Mouse (Mus musculus): Measurements from ENCODE around the gene Slc16a8.
A peak's percentile ranks its signal among the peaks of the same experiment; 100 is the strongest.

Gene Slc16a8

DNA sequence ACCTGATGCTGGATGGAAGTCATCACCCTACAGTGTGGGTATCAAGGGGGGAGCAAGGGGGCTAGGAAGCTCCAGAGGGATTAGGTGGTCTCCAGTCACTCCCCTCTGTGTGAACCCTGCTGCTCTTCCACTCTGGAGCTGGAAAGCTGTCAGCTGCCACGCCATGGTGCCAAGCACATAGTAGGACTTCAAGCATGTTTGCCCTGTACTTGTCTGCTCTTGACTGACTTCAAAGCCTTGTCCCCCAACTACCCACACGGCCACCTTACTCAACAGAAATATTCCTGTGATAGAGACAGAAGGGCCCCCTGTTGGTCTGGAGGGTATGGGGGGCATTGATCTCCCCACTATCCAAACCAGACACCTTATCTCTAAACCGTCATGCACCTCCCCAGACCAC, 38.4 kb downstream of the Slc16a8 start:
- no peak for DNase-seq (ENCODE audit: low spot score)

DNA sequence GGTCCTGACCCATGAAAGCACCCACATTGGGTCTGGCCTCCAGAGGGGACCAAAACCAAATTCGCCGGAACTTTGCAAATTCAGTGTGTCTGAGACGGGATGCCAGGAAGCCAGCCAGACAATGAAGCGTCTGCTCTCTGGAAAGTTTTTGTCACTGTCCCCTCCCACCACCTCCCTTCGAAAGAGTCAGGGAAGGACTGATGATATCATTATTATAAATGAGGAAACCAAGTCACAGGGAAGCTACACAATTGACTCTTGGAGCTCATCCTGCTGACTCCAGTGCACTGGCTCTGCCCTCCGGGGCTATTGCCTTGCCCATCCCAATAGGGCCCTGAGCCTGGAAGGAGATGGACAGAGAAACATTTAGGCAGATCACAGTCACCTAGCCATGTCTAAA, 41.0 kb downstream of the Slc16a8 start:
- DNase-seq (ENCODE audit: low spot score): no peak

DNA sequence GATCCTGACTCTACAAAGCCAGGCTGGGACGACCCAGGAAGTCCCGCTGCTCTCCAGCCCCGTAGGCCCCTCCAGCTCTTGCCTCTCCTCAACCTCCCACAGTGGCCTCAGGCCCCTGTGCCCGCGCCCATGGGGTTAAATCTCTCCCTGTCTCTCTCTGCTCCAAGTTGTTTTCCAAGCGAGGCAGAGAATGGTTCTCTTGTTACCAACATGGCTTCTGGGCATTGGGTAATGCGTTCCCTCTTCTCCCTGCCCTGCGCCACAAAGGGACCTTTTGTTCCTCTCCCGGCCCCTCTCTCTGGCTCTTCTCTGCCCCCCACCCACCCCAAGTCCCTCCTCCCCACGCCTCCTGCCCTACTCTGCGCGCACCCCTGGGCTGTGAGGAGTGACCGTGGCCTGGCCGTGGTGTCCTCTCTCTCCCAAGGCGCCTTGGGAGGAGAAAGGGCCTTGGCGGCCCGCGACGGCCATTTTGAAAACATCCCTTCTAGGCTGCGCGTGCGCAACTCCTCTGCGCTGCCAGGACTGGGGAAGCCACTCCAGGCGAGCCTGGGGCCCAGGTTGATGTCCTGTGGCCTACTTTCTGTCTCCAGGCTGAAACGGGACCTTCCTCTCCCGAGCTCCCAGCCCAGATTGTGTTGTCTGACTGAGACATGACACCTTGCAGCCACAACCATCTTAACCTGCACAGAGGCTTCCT, 41.7 kb downstream of the Slc16a8 start:
- no peak for DNase-seq (ENCODE audit: low spot score)

DNA sequence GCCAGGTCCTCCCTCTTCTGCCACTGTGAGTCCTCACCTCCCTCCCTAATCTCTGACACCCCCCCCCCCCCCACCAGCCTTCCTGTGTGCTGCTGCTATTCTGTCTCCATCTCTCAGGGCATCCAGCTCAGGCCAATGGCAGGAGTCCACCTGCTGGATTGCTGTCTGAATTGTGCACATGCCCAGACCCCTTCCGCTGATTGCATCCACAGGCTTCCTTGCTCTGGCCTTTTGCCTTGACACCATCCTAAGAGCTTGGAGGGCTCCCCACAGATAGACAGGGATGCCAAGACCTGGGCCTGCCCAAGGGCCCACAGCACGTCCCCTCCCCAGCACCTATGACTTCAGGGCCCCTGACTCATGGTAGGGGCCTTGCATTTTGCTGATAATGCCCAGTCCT, 44.2 kb downstream of the Slc16a8 start:
- DNase-seq (ENCODE audit: low spot score): no peak

DNA sequence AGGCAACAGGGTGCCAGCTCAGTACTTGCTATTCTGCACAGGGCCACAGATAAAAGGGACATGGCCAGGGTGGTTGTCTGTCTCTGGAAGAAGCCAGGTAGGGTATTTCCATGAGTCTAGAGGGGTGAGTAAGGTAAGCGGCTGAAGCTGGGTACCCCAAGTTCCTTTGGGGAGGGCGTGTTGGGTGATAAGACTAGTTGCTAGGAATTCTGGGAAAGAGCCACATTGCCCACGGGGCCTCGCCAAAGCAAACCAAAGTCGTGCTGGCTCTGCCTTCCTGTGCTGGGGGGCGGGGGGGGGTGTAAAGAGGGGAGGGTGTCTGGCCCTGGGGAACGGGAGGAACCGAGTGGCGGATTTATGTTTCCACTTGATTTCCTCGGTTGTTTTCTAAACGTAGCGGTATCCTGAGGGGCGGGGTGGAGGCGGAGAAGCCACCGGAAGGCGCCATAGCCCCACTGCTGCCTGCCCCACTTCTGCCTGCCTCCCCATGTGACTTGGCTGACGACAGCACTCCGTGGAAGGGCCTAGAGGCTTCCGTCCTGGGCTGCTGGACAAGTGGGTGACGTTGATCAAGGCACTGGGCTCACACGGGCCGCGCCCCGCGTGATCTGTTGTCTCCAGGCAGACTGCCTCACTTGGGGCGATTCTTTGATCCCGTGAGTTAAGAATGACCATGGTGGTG, 45.7 kb downstream of the Slc16a8 start:
- DNase-seq (ENCODE audit: low spot score): no peak

DNA sequence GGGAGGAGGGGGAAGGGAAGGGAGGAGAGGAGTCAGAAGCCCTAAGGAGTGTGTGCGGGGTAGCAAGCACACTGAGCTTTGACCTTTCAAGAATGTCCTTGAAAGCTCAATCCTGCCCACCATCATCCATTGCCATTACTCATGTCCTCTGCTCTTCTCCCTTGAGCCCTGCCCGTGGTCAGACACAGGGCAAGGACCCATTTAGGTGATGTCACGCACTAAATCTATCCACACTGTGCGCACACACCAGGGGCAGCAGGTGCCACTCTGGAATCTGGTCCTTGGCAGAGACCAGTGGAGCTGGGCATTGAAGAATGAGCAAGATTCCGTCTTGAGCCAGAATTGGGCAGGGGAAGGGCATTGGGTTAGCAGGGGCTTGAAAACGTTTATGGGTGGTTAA, 46.4 kb downstream of the Slc16a8 start:
- no peak for DNase-seq (ENCODE audit: low spot score)

DNA sequence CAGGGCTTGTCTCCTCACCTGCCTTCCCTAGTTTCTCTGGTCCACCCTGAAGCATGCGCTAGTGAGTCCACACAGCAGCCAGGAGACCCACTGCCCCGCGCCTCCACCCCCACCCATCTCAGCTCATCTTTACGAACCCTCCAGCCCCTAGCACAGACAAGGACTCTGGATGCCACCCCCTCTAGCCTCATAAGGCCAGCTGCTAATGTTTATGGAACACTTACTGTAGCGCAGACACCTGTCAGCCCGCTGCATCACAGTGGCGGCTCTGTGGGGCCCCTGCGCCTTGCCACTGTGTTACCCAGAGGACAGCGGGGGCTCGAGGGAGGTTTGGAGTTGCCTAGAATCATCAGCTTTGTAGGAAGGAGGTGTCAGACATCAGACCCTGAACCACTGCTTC, 52.0 kb downstream of the Slc16a8 start:
- DNase-seq (ENCODE audit: low spot score): no peak

DNA sequence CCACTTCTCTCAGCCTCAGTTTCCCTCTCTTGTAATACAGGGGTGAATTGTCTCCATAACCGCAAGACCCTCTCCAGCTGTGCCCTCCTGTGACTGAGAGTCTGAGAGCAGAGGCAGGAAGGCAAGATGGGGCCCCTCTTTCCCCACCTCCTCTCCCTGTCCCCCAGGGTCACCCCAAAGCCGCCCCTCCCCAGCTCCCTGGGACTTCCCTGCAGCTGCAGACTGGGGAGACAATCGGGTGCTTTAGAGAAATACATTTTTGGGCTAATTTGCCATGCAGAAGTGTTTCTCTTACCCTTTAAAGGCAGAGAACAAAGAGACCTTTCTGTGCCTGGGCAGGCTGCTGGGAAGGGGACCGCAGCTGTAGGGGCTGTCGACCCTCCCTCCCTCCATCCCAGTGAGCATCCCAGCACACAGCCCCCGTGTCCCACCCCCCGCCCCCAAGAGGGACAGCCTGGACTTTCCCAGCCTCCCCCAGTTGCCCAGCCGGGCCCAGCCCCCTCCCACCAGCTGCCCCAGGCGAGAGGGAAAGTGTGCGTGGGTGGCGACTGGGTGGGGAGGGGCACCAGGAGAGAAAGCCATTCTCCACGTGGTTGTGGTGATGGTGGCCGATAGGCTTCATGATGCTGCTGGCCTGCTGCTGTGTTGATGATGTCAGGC, 52.9 kb downstream of the Slc16a8 start:
- peak; percentile 43 for DNase-seq (ENCODE audit: low spot score)
